Mouse (Mus musculus): ENCODE measurements around the gene Milr1. TPM values are rescaled to one million over a fixed set of nuclear protein-coding genes. Genes with fewer than 3 reads are reported as not detected.

Milr1 gene
- 1.2 TPM in 2 replicates for polyA plus RNA-seq (2014; fragmentation: Nextera tagmentation; extraction: Ambion mirVana)

- Histone ChIP-seq H3K4me1 (ENCODE audit: control insufficient read depth, insufficient read depth, low read length) (peaks cover 4% of the 10 kb centered on the region; the same call in 1 of the 2 replicates), H3K9me3 (replicated peaks; ENCODE audit: control insufficient read depth, low read length) (0 out of 2 replicates have a peak, but pooled peaks cover 2% of the 10 kb centered on the region), H3K4me2 (no peak within 1 kb of the TSS), H3K27ac (ENCODE audit: low read depth, low read length) (no peak within 1 kb of the TSS), H3K4me3 (ENCODE audit: low read depth, low read length) (no peak within 1 kb of the TSS), H3K9ac (ENCODE audit: low read depth, low read length) (no peak within 1 kb of the TSS), H3K36me3 (ENCODE audit: control insufficient read depth, insufficient read depth, low read length) (no peaks in the 10 kb centered on the region), H3K27me3 (ENCODE audit: control insufficient read depth, insufficient read depth, low read length) (no peaks in the 10 kb centered on the region)
- 79% methylated on average over 17 of the region's 17 CpGs for WGBS (ENCODE audit: insufficient replicate concordance)
- ATAC-seq (replicated peaks; ENCODE audit: insufficient number of reproducible peaks, low FRiP score, low TSS enrichment) = no peak
Observed at GRCm38 (mm10) chr11:106751039-106752018, at the start of gene Milr1. Milr1 (plus strand) TSS chr11:106751226.

- H3K27me3 ChIP-seq (ENCODE audit: control insufficient read depth, insufficient read depth, low read length) = no peaks in the 10 kb centered on the region
- H3K36me3 ChIP-seq (ENCODE audit: control insufficient read depth, insufficient read depth, low read length) = no peaks in the 10 kb centered on the region
- peaks cover 7% of the 10 kb centered on the region for H3K4me1 ChIP-seq (ENCODE audit: control insufficient read depth, insufficient read depth, low read length)
- H3K27ac ChIP-seq (ENCODE audit: low read depth, low read length) = no peak overlapping the region
- H3K9ac ChIP-seq (ENCODE audit: low read depth, low read length) = no peak overlapping the region
- no peak for ATAC-seq (replicated peaks; ENCODE audit: insufficient number of reproducible peaks, low FRiP score, low TSS enrichment)
- H3K9me3 ChIP-seq (replicated peaks; ENCODE audit: control insufficient read depth, low read length) = no peaks in the 10 kb centered on the region
- no peak overlapping the region for H3K4me2 ChIP-seq
- H3K4me3 ChIP-seq (ENCODE audit: low read depth, low read length) = no peak overlapping the region
- 64% methylated on average over 9 of the region's 9 CpGs for WGBS (ENCODE audit: insufficient replicate concordance)
Observed at GRCm38 (mm10) chr11:106701589-106701988, 49.4 kb upstream of the Milr1 start.

- ATAC-seq (replicated peaks; ENCODE audit: insufficient number of reproducible peaks, low FRiP score, low TSS enrichment) = no peak
- Histone ChIP-seq H3K9me3 (replicated peaks; ENCODE audit: control insufficient read depth, low read length) (no peaks in the 10 kb centered on the region), H3K27me3 (ENCODE audit: control insufficient read depth, insufficient read depth, low read length) (no peaks in the 10 kb centered on the region), H3K4me1 (ENCODE audit: control insufficient read depth, insufficient read depth, low read length) (peaks cover 13% of the 10 kb centered on the region), H3K4me2 (no peak overlapping the region), H3K36me3 (ENCODE audit: control insufficient read depth, insufficient read depth, low read length) (no peaks in the 10 kb centered on the region), H3K27ac (ENCODE audit: low read depth, low read length) (no peak overlapping the region), H3K4me3 (ENCODE audit: low read depth, low read length) (no peak overlapping the region), H3K9ac (ENCODE audit: low read depth, low read length) (no peak overlapping the region)
- 74% methylated on average over 3 of the region's 3 CpGs for WGBS (ENCODE audit: insufficient replicate concordance)
Observed at GRCm38 (mm10) chr11:106702584-106702983, 48.4 kb upstream of the Milr1 start.

GRCm38 (mm10) chr11:106703931-106704330 is 47.1 kb upstream of the Milr1 start:
- 90% methylated on average over 7 of the region's 7 CpGs for WGBS (ENCODE audit: insufficient replicate concordance)
- Histone ChIP-seq H3K4me2 (no peak overlapping the region), H3K9me3 (replicated peaks; ENCODE audit: control insufficient read depth, low read length) (no peaks in the 10 kb centered on the region), H3K4me3 (ENCODE audit: low read depth, low read length) (no peak overlapping the region), H3K27me3 (ENCODE audit: control insufficient read depth, insufficient read depth, low read length) (no peaks in the 10 kb centered on the region), H3K4me1 (ENCODE audit: control insufficient read depth, insufficient read depth, low read length) (peaks cover 20% of the 10 kb centered on the region), H3K27ac (ENCODE audit: low read depth, low read length) (no peak overlapping the region), H3K36me3 (ENCODE audit: control insufficient read depth, insufficient read depth, low read length) (no peaks in the 10 kb centered on the region), H3K9ac (ENCODE audit: low read depth, low read length) (no peak overlapping the region)
- ATAC-seq (replicated peaks; ENCODE audit: insufficient number of reproducible peaks, low FRiP score, low TSS enrichment) = no peak

- H3K4me3 ChIP-seq (ENCODE audit: low read depth, low read length) = no peak overlapping the region
- no peaks in the 10 kb centered on the region for H3K9me3 ChIP-seq (replicated peaks; ENCODE audit: control insufficient read depth, low read length)
- no peak for ATAC-seq (replicated peaks; ENCODE audit: insufficient number of reproducible peaks, low FRiP score, low TSS enrichment)
Observed at GRCm38 (mm10) chr11:106704399-106705111, 46.5 kb upstream of the Milr1 start.

GRCm38 (mm10) chr11:106706212-106706611 is 44.8 kb upstream of the Milr1 start:
- no peak for ATAC-seq (replicated peaks; ENCODE audit: insufficient number of reproducible peaks, low FRiP score, low TSS enrichment)
- no peaks in the 10 kb centered on the region for H3K27me3 ChIP-seq (ENCODE audit: control insufficient read depth, insufficient read depth, low read length)
- 18% methylated on average over 4 of the region's 4 CpGs for WGBS (ENCODE audit: insufficient replicate concordance)
- no peak overlapping the region for H3K9ac ChIP-seq (ENCODE audit: low read depth, low read length)
- H3K9me3 ChIP-seq (replicated peaks; ENCODE audit: control insufficient read depth, low read length) = no peaks in the 10 kb centered on the region
- H3K27ac ChIP-seq (ENCODE audit: low read depth, low read length) = no peak overlapping the region
- H3K4me3 ChIP-seq (ENCODE audit: low read depth, low read length) = no peak overlapping the region
- H3K4me1 ChIP-seq (ENCODE audit: control insufficient read depth, insufficient read depth, low read length) = peaks cover 27% of the 10 kb centered on the region
- H3K4me2 ChIP-seq = no peak overlapping the region
- H3K36me3 ChIP-seq (ENCODE audit: control insufficient read depth, insufficient read depth, low read length) = no peaks in the 10 kb centered on the region

More at GRCm38 (mm10) chr11:106704399-106705111, 46.5 kb upstream of the Milr1 start:
- no peaks in the 10 kb centered on the region for H3K36me3 ChIP-seq (ENCODE audit: control insufficient read depth, insufficient read depth, low read length)
- H3K4me2 ChIP-seq = no peak overlapping the region
- H3K9ac ChIP-seq (ENCODE audit: low read depth, low read length) = no peak overlapping the region
- peaks cover 23% of the 10 kb centered on the region for H3K4me1 ChIP-seq (ENCODE audit: control insufficient read depth, insufficient read depth, low read length)
- no peaks in the 10 kb centered on the region for H3K27me3 ChIP-seq (ENCODE audit: control insufficient read depth, insufficient read depth, low read length)
- 69% methylated on average over 9 of the region's 9 CpGs for WGBS (ENCODE audit: insufficient replicate concordance)
- H3K27ac ChIP-seq (ENCODE audit: low read depth, low read length) = no peak overlapping the region

GRCm38 (mm10) chr11:106707085-106707484 is 43.9 kb upstream of the Milr1 start:
- Histone ChIP-seq H3K4me2 (no peak overlapping the region), H3K27me3 (ENCODE audit: control insufficient read depth, insufficient read depth, low read length) (no peaks in the 10 kb centered on the region), H3K36me3 (ENCODE audit: control insufficient read depth, insufficient read depth, low read length) (no peaks in the 10 kb centered on the region), H3K9ac (ENCODE audit: low read depth, low read length) (no peak overlapping the region), H3K27ac (ENCODE audit: low read depth, low read length) (no peak overlapping the region), H3K9me3 (replicated peaks; ENCODE audit: control insufficient read depth, low read length) (no peaks in the 10 kb centered on the region), H3K4me3 (ENCODE audit: low read depth, low read length) (no peak overlapping the region), H3K4me1 (ENCODE audit: control insufficient read depth, insufficient read depth, low read length) (peaks cover 27% of the 10 kb centered on the region)
- ATAC-seq (replicated peaks; ENCODE audit: insufficient number of reproducible peaks, low FRiP score, low TSS enrichment) = no peak
- 71% methylated on average over 8 of the region's 8 CpGs for WGBS (ENCODE audit: insufficient replicate concordance)

GRCm38 (mm10) chr11:106707866-106708265 is 43.2 kb upstream of the Milr1 start:
- H3K27ac ChIP-seq (ENCODE audit: low read depth, low read length) = no peak overlapping the region
- no peak overlapping the region for H3K4me2 ChIP-seq
- no peak for ATAC-seq (replicated peaks; ENCODE audit: insufficient number of reproducible peaks, low FRiP score, low TSS enrichment)
- no peaks in the 10 kb centered on the region for H3K27me3 ChIP-seq (ENCODE audit: control insufficient read depth, insufficient read depth, low read length)
- H3K36me3 ChIP-seq (ENCODE audit: control insufficient read depth, insufficient read depth, low read length) = no peaks in the 10 kb centered on the region
- no peak overlapping the region for H3K9ac ChIP-seq (ENCODE audit: low read depth, low read length)
- no peak overlapping the region for H3K4me3 ChIP-seq (ENCODE audit: low read depth, low read length)
- 44% methylated on average over 3 of the region's 3 CpGs for WGBS (ENCODE audit: insufficient replicate concordance)
- no peaks in the 10 kb centered on the region for H3K9me3 ChIP-seq (replicated peaks; ENCODE audit: control insufficient read depth, low read length)
- peaks cover 27% of the 10 kb centered on the region for H3K4me1 ChIP-seq (ENCODE audit: control insufficient read depth, insufficient read depth, low read length)

All from heart, embryonic 11.5 days (tissue).